Mouse (Mus musculus) intestine, embryonic 14.5 days (tissue): Measurements from ENCODE around the gene Eid3. TPM values are rescaled to one million over a fixed set of nuclear protein-coding genes. Genes with fewer than 3 reads are reported as not detected.

ENCODE experiments used
- ATAC-seq: fragments of 200-750 bp; cut with Nextera tagmentation; replicated peaks from 2 replicates; pipeline ENCODE4 v1.8.0; 2017; ENCODE audit warnings: low read depth, moderate number of reproducible peaks, moderate TSS enrichment, moderate library complexity; ENCODE audit not compliant: low FRiP score, low TSS enrichment
- DNase-seq: peaks from one replicate; pipeline ENCODE4 v3.0.0-alpha.2; 2018; ENCODE audit warnings: low spot score
- H3K27ac ChIP-seq: fragments of 300-500 bp; sonication (generic); 2 replicates; pipeline ENCODE4 v1.5.1; 2014; ENCODE audit warnings: low read depth, mild to moderate bottlenecking, control low read depth
- H3K27me3 ChIP-seq: fragments of 300-500 bp; sonication (generic); replicated peaks from 2 replicates; pipeline ENCODE4 v1.6.1; 2014; ENCODE audit warnings: low read length, control low read depth; ENCODE audit not compliant: control insufficient read depth, insufficient read depth
- H3K36me3 ChIP-seq: fragments of 300-500 bp; sonication (generic); 2 replicates; pipeline ENCODE4 v1.6.1; 2014; ENCODE audit warnings: low read length, control low read depth; ENCODE audit not compliant: control insufficient read depth, insufficient read depth
- H3K4me1 ChIP-seq: fragments of 300-500 bp; sonication (generic); replicated peaks from 2 replicates; pipeline ENCODE4 v1.6.1; 2014; ENCODE audit warnings: low read length, control low read depth, mixed read lengths; ENCODE audit not compliant: control insufficient read depth, insufficient read depth
- H3K4me2 ChIP-seq: fragments of 300-500 bp; sonication (generic); 2 replicates; pipeline ENCODE4 v1.6.1; 2014; ENCODE audit warnings: low read length
- H3K4me3 ChIP-seq: fragments of 300-500 bp; sonication (generic); 2 replicates; pipeline ENCODE4 v1.5.1; 2014; ENCODE audit warnings: low read depth, low read length, control low read depth, mixed read lengths
- H3K9ac ChIP-seq: fragments of 300-500 bp; sonication (generic); 2 replicates; pipeline ENCODE4 v1.6.1; 2014; ENCODE audit warnings: mild to moderate bottlenecking, low read length
- H3K9me3 ChIP-seq: fragments of 300-500 bp; sonication (generic); 2 replicates; pipeline ENCODE4 v1.6.1; 2016; ENCODE audit warnings: low read length, control low read depth; ENCODE audit not compliant: control insufficient read depth
- WGBS: fragments of 180-500 bp; shearing (Covaris S2); extraction: QIAGEN DNeasy Blood & Tissue Kit; methylation state at CpG from one replicate; pipeline ENCODE4 v1.1.7; 2014; 5-methylcytosine and 5-hydroxymethylcytosine counted together
- polyA plus RNA-seq: library from polyadenylated mRNA; unstranded; fragments of >200 nt; fragmentation: Nextera tagmentation; extraction: Ambion mirVana; gene quantifications from 2 replicates; pipeline ENCODE4 v1.2.1, GENCODE M21; 2014

Gene Eid3
- polyA plus RNA-seq, 1 experiment from 2014 or later, result 0.31 TPM

DNA sequence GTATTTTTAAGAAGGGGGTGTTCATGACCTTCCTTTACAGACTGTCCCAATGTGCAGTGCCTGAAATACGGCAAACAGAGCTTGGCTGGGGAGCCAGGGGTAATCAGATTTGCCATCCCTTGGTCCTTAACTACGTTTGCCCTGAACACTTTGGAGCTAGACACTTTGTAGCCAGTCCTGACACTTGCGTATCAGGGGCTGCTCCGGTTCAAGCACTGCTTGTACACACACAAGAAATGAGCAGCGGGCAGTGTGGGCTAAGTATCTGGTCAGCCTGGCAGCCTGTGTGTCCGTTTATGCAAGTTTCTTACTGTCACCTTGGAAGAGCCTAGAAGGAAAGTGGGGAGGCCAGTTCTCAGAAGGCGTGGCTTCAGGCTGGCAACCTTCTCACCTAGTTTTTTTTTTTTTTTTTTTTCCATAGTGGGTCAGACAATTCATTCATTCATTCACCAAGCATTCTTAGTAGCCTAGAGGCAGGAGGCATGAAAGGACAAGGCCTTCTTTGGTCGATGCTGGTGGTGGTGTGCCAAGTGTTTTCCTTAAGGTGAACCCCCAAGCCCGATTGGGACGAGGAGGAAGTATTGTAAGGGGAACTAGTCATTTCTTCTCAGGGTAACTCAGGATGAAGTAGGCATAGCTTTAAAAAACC, 8.3 kb upstream of the Eid3 start:
- Histone ChIP-seq H3K4me3 (peak overlapping the region; percentile 61), H3K9ac (peak overlapping the region; percentile 85), H3K9me3 (no peaks in the 10 kb centered on the region), H3K27me3 (no peaks in the 10 kb centered on the region), H3K27ac (peak overlapping the region; percentile 97), H3K36me3 (peaks cover under 1% of the 10 kb centered on the region; the same call in 1 of the 2 replicates), H3K4me1 (peaks cover 28% of the 10 kb centered on the region), H3K4me2 (peak overlapping the region; percentile 84)
- DNase-seq (no peak), ATAC-seq (no peak)
- WGBS, result 51% methylated on average over 10 of the region's 10 CpGs

DNA sequence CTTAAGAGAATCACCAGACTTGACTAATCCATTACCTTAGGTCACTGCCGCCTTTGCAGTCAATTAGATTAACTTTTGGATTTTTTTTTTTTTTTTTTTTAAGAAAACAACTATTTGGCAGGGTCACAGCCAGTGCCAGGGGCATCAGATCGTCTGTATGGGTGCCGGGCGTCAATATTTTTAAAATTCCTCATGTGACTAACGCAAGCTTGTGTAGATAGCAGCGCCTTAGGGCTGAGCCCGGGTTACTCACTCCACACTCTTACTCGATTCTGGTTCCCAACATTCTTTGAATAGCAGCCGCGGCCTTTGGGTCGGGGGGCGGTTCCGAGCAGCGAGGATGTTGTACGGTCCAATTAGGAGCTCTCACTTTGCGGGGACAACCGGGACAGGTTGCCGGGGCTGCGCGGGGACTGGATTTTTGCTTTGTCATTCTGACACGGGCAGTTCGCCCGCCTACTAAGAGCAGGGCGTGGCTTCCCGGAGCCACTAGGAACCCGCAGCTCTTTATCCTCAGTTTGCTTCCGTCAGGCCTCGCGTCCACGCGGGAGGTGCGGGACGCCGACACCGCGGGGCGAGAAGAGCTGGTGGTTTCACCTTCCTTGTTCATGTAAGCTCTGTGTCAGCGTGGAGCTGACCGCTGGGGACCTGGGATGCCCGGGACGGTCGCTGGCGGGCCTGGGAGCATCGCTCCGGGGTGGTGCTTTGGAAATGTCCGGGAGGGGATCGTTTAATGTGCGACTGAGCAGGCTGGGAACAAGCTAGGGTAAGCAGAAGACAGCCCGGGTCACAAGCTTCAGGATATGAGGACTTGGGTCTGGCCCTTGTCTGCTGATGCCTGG, 7.5 kb upstream of the Eid3 start:
- ATAC-seq (peak; percentile 81), DNase-seq (peak; percentile 91)
- Histone ChIP-seq H3K4me3 (peak overlapping the region; percentile 61), H3K9ac (peak overlapping the region; percentile 85), H3K4me2 (peak overlapping the region; percentile 84), H3K36me3 (peaks cover 8% of the 10 kb centered on the region; the same call in 1 of the 2 replicates), H3K4me1 (peaks cover 33% of the 10 kb centered on the region), H3K27ac (peak overlapping the region; percentile 97), H3K9me3 (no peaks in the 10 kb centered on the region), H3K27me3 (no peaks in the 10 kb centered on the region)
- under 1% methylated on average over 49 of the region's 49 CpGs for WGBS

DNA sequence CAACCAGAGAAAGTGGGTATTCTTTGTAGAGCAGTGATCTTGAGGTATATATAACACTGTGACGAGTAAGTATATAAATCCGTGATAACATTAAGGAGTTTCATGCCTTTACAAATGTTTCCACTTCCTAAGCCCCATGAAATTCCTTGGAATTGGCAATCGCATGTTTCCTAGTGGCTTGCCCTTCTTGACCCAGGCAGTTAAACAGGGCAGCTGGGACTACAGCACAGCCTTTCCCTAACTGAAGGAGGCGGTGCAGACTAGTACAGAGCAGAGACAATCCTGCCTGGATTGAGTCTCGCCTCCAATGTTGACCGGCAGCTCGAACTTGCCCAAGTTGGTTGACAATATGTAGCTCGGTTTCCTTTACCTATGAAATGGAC, 6.9 kb upstream of the Eid3 start:
- Histone ChIP-seq H3K9ac (peak overlapping the region; percentile 85), H3K4me1 (peaks cover 33% of the 10 kb centered on the region), H3K4me3 (peak overlapping the region; percentile 61), H3K27ac (peak overlapping the region; percentile 97), H3K36me3 (peaks cover 15% of the 10 kb centered on the region), H3K4me2 (peak overlapping the region; percentile 84), H3K27me3 (no peaks in the 10 kb centered on the region), H3K9me3 (no peaks in the 10 kb centered on the region)
- WGBS, result under 1% methylated on average over 8 of the region's 8 CpGs
- DNase-seq, result peak; percentile 74
- peak; percentile 59 for ATAC-seq

DNA sequence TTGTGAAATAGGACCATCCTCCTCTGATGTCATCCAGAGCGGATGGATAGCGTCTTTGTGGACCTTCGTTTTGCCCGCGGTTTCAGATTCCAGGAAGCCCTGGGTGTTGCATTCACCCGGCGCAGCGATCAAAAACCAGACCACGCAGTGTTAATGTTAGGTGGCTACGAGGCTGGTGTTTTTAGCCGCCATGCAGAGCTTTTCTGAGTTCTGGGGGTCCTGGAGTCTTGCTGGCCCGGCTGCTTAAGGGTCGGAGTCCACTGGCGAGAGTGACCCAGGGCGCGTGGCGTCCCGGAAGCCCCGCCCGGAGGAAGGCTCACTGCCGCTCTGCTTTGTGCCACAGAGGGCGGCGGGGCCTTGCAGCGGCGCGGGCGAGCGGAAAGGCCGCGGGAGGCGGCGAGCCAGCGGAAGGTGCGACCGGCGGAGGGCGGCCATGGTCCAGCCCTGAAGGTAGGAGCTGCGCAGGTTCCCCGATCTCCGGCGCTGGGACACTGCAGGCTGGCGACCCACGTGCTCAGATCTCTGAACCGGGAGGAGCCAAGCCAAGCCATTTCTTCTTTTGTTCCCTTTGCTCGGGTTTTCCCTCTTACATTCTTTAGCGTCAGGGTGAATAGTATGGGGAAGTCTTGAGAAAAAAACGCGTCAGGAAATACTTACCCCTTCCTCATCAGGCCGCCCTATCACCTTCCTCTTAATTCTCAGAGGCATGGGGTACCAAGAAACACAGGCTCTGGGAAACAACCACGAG, 6.1 kb upstream of the Eid3 start:
- H3K9ac ChIP-seq, result peak overlapping the region; percentile 85
- peak overlapping the region; percentile 97 for H3K27ac ChIP-seq
- H3K36me3 ChIP-seq, result peaks cover 19% of the 10 kb centered on the region
- no peaks in the 10 kb centered on the region for H3K9me3 ChIP-seq
- DNase-seq, result peak; percentile 92
- H3K4me2 ChIP-seq, result peak overlapping the region; percentile 84
- peak; percentile 73 for ATAC-seq
- H3K4me3 ChIP-seq, result peak overlapping the region; percentile 61
- peaks cover 33% of the 10 kb centered on the region for H3K4me1 ChIP-seq
- under 1% methylated on average over 50 of the region's 50 CpGs for WGBS
- H3K27me3 ChIP-seq, result no peaks in the 10 kb centered on the region

DNA sequence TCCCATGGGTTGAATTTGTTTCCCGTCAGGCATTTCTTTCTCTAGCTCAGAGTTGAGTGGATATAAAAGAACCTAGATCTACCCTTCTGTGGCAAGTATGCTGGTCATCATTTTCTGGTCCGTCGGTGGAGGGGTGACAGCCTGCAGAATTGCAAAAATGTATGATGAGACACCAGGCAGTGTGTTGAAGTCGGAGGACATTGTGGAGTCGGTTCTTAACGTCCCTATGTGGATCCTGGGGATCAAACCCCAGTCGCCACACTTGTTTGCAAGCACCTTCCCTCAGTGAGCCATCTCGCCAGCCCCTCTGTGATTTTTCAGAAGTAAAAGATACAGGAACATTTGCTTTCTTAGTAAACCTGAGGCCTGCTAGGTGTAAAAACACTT, 5.5 kb upstream of the Eid3 start:
- H3K4me2 ChIP-seq, result peak overlapping the region; percentile 84
- H3K36me3 ChIP-seq, result peaks cover 19% of the 10 kb centered on the region
- H3K4me1 ChIP-seq, result peaks cover 33% of the 10 kb centered on the region
- H3K9ac ChIP-seq, result peak overlapping the region; percentile 85
- DNase-seq, result peak; percentile 77
- H3K27me3 ChIP-seq, result no peaks in the 10 kb centered on the region
- H3K4me3 ChIP-seq, result peak overlapping the region; percentile 61
- ATAC-seq, result no peak
- H3K27ac ChIP-seq, result peak overlapping the region; percentile 97
- no peaks in the 10 kb centered on the region for H3K9me3 ChIP-seq
- WGBS, result 5% methylated on average over 8 of the region's 8 CpGs

DNA sequence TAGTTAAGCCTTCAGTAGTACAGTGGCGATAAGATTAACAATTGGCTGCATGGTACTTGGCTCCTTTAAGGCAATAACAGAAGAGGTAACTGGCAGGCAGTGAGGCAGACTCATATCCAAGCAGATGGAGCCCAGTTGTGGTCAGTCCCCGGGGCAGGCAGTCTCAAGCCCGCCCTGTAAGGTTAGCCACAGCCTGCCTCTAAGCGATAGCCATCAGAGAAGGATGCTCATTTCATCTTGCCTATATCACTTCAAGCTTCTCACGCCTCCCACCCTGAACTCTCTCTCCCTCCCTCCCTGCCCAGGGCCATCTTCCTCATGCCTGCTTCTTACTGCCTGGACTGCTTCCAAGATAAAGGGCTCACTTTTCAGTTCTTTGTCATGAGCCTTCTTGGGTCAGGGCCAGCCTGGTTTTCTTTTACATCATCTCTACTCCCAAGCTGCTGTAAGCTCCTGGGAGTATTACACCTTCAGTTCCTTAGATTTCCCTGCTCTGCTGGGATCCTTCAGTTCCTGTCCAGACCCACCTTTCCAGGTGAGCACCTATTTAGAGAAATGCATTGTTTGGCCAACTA, 3.2 kb upstream of the Eid3 start:
- peaks cover 30% of the 10 kb centered on the region for H3K36me3 ChIP-seq
- H3K9ac ChIP-seq, result no peak overlapping the region
- ATAC-seq (no peak), DNase-seq (no peak)
- 65% methylated on average over 5 of the region's 5 CpGs for WGBS
- H3K4me1 ChIP-seq, result peaks cover 31% of the 10 kb centered on the region
- no peaks in the 10 kb centered on the region for H3K9me3 ChIP-seq
- H3K4me2 ChIP-seq, result no peak overlapping the region
- no peaks in the 10 kb centered on the region for H3K27me3 ChIP-seq
- no peak overlapping the region for H3K27ac ChIP-seq
- H3K4me3 ChIP-seq, result no peak overlapping the region

DNA sequence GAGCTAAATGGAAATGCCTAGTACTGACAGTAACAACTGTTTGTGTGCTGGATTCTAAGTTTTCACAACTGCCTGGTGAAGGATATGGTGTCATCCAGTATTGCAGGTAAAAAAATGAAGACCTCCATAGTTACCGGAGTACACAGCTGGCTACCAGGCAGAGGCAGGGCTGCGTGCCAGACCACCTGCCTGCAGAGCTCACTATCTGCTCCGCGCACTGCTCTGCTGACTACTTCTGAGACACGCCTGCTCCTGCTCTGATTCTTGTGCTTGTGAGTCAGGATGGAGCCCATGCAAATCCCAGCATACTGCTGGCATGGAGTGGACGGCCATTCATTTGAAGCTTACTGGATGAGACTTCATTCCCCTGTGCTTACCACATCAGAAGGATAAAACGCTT, 2.6 kb upstream of the Eid3 start:
- Histone ChIP-seq H3K9me3 (no peaks in the 10 kb centered on the region), H3K4me1 (peaks cover 27% of the 10 kb centered on the region), H3K9ac (no peak overlapping the region), H3K4me3 (no peak overlapping the region), H3K36me3 (peaks cover 33% of the 10 kb centered on the region), H3K27ac (no peak overlapping the region), H3K27me3 (no peaks in the 10 kb centered on the region), H3K4me2 (no peak overlapping the region)
- DNase-seq, result no peak
- 79% methylated on average over 7 of the region's 7 CpGs for WGBS
- ATAC-seq, result no peak

DNA sequence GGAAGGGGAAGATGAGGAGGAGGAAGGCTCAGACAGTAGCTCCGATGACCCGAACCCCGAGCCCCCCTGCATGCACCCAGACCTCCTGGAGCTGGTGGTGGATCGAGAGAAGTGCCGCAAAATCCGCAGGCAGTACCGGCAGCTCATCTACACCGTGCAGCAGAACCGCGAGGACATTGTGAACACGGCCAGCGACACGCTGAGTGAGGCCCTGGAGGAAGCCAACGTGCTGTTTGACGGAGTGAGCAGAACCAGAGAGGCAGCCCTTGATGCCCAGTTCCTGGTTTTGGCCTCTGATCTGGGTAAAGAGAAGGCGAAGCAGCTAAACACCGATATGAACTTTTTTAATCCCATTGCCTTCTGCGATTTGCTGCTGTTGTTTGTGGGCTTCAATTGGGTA, 406 bp downstream of the Eid3 start:
- Histone ChIP-seq H3K4me2 (no peak overlapping the region), H3K27me3 (no peaks in the 10 kb centered on the region), H3K27ac (no peak overlapping the region), H3K4me3 (no peak overlapping the region), H3K36me3 (peaks cover 40% of the 10 kb centered on the region), H3K9ac (no peak overlapping the region), H3K9me3 (no peaks in the 10 kb centered on the region), H3K4me1 (peaks cover 17% of the 10 kb centered on the region)
- DNase-seq, result no peak
- ATAC-seq, result no peak
- 90% methylated on average over 18 of the region's 18 CpGs for WGBS
